Mouse (Mus musculus) heart, adult 2 months (tissue): Measurements from ENCODE around the gene Ccnt1.

Experiments used
- CTCF ChIP-seq: fragments of 200-600 bp; IDR thresholded peaks from 2 replicates; pipeline ENCODE4 v1.8.1; 2022; ENCODE audit warnings: antibody characterized with exemption, mild to moderate bottlenecking, moderate library complexity
- POLR2A ChIP-seq: fragments of 200-500 bp; IDR thresholded peaks from 2 replicates; pipeline ENCODE4 v1.6.1; 2011; ENCODE audit warnings: mild to moderate bottlenecking, low read depth, low read length, control low read depth; ENCODE audit not compliant: insufficient read depth

DNA sequence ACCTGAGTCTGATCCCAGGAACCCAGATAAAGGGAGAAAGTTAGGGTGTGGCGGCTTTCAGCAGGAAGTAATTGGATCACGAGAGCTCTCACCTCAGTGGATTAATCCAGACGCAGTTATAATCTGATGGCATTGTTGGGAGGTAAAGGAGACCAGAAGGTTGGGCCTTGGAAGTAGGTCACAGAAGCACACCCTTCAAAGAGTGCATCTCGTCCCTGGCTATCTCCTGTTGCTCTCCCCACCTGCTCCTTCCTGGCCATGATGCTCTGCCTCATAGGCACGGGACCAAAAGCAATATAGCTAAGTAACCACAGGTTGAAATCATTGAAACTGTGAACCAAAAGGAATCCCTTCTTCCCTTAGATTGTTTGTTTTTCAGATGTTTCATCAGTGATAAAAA is 13.5 kb downstream of the Ccnt1 start:
- TF ChIP-seq POLR2A (no peak), CTCF (no peak)
